Mouse (Mus musculus): ENCODE measurements around the gene Rpl19.
A peak's percentile ranks its signal among the peaks of the same experiment; 100 is the strongest.

The Rpl19 gene

GRCm38 (mm10) chr11:97998898-97999608, 27.5 kb upstream of the Rpl19 start:
- DNase-seq (ENCODE audit: inconsistent age in 2 of 2, low spot score in 1 of 2): no peak

GRCm38 (mm10) chr11:97999748-98000147, 26.8 kb upstream of the Rpl19 start:
- no peak for DNase-seq (ENCODE audit: inconsistent age in 2 of 2, low spot score in 1 of 2)

- no peak for DNase-seq (ENCODE audit: inconsistent age in 2 of 2, low spot score in 1 of 2)
Observed at GRCm38 (mm10) chr11:98000378-98001140, 26.0 kb upstream of the Rpl19 start.

GRCm38 (mm10) chr11:98001351-98001824, 25.1 kb upstream of the Rpl19 start:
- DNase-seq (ENCODE audit: inconsistent age in 2 of 2, low spot score in 1 of 2): no peak

GRCm38 (mm10) chr11:98001986-98002385, 24.5 kb upstream of the Rpl19 start:
- no peak for DNase-seq (ENCODE audit: inconsistent age in 2 of 2, low spot score in 1 of 2)

- DNase-seq (ENCODE audit: inconsistent age in 2 of 2, low spot score in 1 of 2): peak; percentile 70 to 87
Observed at GRCm38 (mm10) chr11:98002627-98003026, 23.9 kb upstream of the Rpl19 start.

GRCm38 (mm10) chr11:98003171-98003671, 23.3 kb upstream of the Rpl19 start:
- no peak for DNase-seq (ENCODE audit: inconsistent age in 2 of 2, low spot score in 1 of 2)

- no peak for DNase-seq (ENCODE audit: inconsistent age in 2 of 2, low spot score in 1 of 2)
Observed at GRCm38 (mm10) chr11:98004161-98004560, 22.3 kb upstream of the Rpl19 start.

- DNase-seq (ENCODE audit: inconsistent age in 2 of 2, low spot score in 1 of 2): no peak
Observed at GRCm38 (mm10) chr11:98005076-98005475, 21.4 kb upstream of the Rpl19 start.

GRCm38 (mm10) chr11:98005686-98006085, 20.8 kb upstream of the Rpl19 start:
- DNase-seq (ENCODE audit: inconsistent age in 2 of 2, low spot score in 1 of 2): peak; percentile 74 to 75

- no peak for DNase-seq (ENCODE audit: inconsistent age in 2 of 2, low spot score in 1 of 2)
Observed at GRCm38 (mm10) chr11:98008087-98008486, 18.4 kb upstream of the Rpl19 start.

- DNase-seq (ENCODE audit: inconsistent age in 2 of 2, low spot score in 1 of 2): no peak
Observed at GRCm38 (mm10) chr11:98011716-98012115, 14.8 kb upstream of the Rpl19 start.

- no peak for DNase-seq (ENCODE audit: inconsistent age in 2 of 2, low spot score in 1 of 2)
Observed at GRCm38 (mm10) chr11:98012831-98013230, 13.7 kb upstream of the Rpl19 start.

GRCm38 (mm10) chr11:98016177-98016576, 10.3 kb upstream of the Rpl19 start:
- no peak for DNase-seq (ENCODE audit: inconsistent age in 2 of 2, low spot score in 1 of 2)

- no peak for DNase-seq (ENCODE audit: inconsistent age in 2 of 2, low spot score in 1 of 2)
Observed at GRCm38 (mm10) chr11:98016824-98017223, 9.7 kb upstream of the Rpl19 start.

- no peak for DNase-seq (ENCODE audit: inconsistent age in 2 of 2, low spot score in 1 of 2)
Observed at GRCm38 (mm10) chr11:98018222-98018621, 8.3 kb upstream of the Rpl19 start.

GRCm38 (mm10) chr11:98018858-98019641, 7.5 kb upstream of the Rpl19 start:
- peak in 1 of 2 experiments; percentile 46 for DNase-seq (ENCODE audit: inconsistent age in 2 of 2, low spot score in 1 of 2)

- DNase-seq (ENCODE audit: inconsistent age in 2 of 2, low spot score in 1 of 2): no peak
Observed at GRCm38 (mm10) chr11:98019883-98020610, 6.5 kb upstream of the Rpl19 start.

GRCm38 (mm10) chr11:98020710-98021109, 5.8 kb upstream of the Rpl19 start:
- peak; percentile 49 to 64 for DNase-seq (ENCODE audit: inconsistent age in 2 of 2, low spot score in 1 of 2)

- no peak for DNase-seq (ENCODE audit: inconsistent age in 2 of 2, low spot score in 1 of 2)
Observed at GRCm38 (mm10) chr11:98021118-98021517, 5.4 kb upstream of the Rpl19 start.
